Mouse (Mus musculus) heart, embryonic 12.5 days (tissue): ENCODE measurements around the gene Tln2. TPM values are rescaled to one million over a fixed set of nuclear protein-coding genes. Genes with fewer than 3 reads are reported as not detected.

Experiments used
- ATAC-seq: fragments of 200-750 bp; cut with Nextera tagmentation; 2 replicates; pipeline ENCODE4 v1.8.0; 2017; ENCODE audit warnings: moderate TSS enrichment, moderate library complexity; ENCODE audit not compliant: insufficient number of reproducible peaks, low FRiP score
- H3K27ac ChIP-seq: fragments of 300-500 bp; sonication (generic); 2 replicates; pipeline ENCODE4 v1.5.1; 2016; ENCODE audit warnings: mild to moderate bottlenecking, moderate library complexity; ENCODE audit not compliant: poor library complexity, severe bottlenecking
- H3K27me3 ChIP-seq: fragments of 300-500 bp; sonication (generic); replicated peaks from 2 replicates; pipeline ENCODE4 v1.6.1; 2016; ENCODE audit warnings: mild to moderate bottlenecking, moderate library complexity
- H3K36me3 ChIP-seq: fragments of 300-500 bp; sonication (generic); 2 replicates; pipeline ENCODE4 v1.6.1; 2016; ENCODE audit warnings: mild to moderate bottlenecking, moderate library complexity
- H3K4me1 ChIP-seq: fragments of 300-500 bp; sonication (generic); replicated peaks from 2 replicates; pipeline ENCODE4 v1.6.1; 2016; ENCODE audit warnings: mild to moderate bottlenecking
- H3K4me2 ChIP-seq: fragments of 300-500 bp; sonication (generic); 2 replicates; pipeline ENCODE4 v1.6.1; 2016; ENCODE audit warnings: mild to moderate bottlenecking, moderate library complexity
- H3K4me3 ChIP-seq: fragments of 300-500 bp; sonication (generic); 2 replicates; pipeline ENCODE4 v1.5.1; 2016; ENCODE audit warnings: mild to moderate bottlenecking
- H3K9ac ChIP-seq: fragments of 300-500 bp; sonication (generic); 2 replicates; pipeline ENCODE4 v1.6.1; 2016; ENCODE audit warnings: mild to moderate bottlenecking, moderate library complexity
- H3K9me3 ChIP-seq: fragments of 300-500 bp; sonication (generic); replicated peaks from 2 replicates; pipeline ENCODE4 v1.6.1; 2016; ENCODE audit warnings: mild to moderate bottlenecking, moderate library complexity
- WGBS: fragments of 180-500 bp; shearing (Covaris S2); methylation state at CpG from one replicate; pipeline ENCODE4 v1.1.7; 2016; 5-methylcytosine and 5-hydroxymethylcytosine counted together
- polyA plus RNA-seq: library from polyadenylated mRNA; unstranded; fragments of >200 nt; fragmentation: Nextera tagmentation; extraction: Ambion mirVana; gene quantifications from 2 replicates; pipeline ENCODE4 v1.2.1, GENCODE M21; 2016

Tln2 gene
- polyA plus RNA-seq, 1 experiment from 2014 or later: 57.3 TPM

DNA sequence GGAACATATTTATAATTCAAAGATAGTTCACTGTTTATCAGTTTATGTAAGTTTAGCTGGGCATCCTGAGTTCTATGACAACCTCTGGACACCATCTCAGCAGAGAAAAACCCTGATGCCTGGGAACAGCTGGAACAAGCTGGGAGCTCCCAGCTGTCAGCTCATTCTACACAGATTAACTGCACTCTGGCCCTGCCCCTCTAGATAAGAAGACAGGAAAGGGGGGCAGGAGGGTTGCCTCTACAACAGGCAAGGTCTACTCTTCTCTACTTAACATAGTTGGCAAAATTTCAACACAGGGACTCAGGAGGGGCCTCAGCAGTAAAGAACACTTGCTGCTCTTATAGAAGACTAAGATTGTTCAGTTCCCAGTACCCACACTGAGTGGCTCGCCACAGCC, 27.0 kb upstream of the Tln2 start:
- H3K4me3 ChIP-seq: no peak overlapping the region
- H3K4me2 ChIP-seq: peak overlapping the region; percentile 53
- H3K9ac ChIP-seq: no peak overlapping the region
- 44% methylated on average over 1 of the region's 1 CpGs for WGBS
- peaks cover 68% of the 10 kb centered on the region for H3K4me1 ChIP-seq
- H3K27me3 ChIP-seq: no peaks in the 10 kb centered on the region
- peak overlapping the region; percentile 78 for H3K27ac ChIP-seq
- H3K9me3 ChIP-seq: no peaks in the 10 kb centered on the region
- H3K36me3 ChIP-seq: no peaks in the 10 kb centered on the region
- ATAC-seq: peak; percentile 60

DNA sequence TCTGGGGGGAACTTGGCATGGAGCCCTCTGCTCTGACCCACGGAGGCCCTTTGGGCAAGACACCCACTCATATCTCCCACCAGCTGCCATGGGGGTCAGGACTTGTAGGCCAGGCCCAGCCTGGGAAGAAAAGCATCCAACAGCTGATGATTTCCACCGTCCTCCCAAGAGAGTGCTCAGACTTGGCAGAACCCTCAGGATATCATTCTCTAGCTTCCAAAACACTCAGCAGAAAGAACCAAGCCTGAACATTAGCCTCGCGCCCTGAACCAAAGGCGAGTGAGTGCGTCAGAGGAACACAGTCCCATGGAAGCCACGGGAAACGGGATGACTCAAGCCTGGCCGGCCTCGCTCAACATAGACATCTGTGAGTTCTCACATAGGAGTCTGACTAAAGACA, 25.4 kb upstream of the Tln2 start:
- Histone ChIP-seq H3K9me3 (no peaks in the 10 kb centered on the region), H3K4me3 (no peak overlapping the region), H3K27me3 (no peaks in the 10 kb centered on the region), H3K36me3 (no peaks in the 10 kb centered on the region), H3K4me1 (peaks cover 77% of the 10 kb centered on the region), H3K4me2 (no peak overlapping the region), H3K27ac (0 out of 2 replicates have a peak overlapping the region, but pooled peaks have one; percentile 3), H3K9ac (no peak overlapping the region)
- 75% methylated on average over 10 of the region's 10 CpGs for WGBS
- ATAC-seq: no peak

DNA sequence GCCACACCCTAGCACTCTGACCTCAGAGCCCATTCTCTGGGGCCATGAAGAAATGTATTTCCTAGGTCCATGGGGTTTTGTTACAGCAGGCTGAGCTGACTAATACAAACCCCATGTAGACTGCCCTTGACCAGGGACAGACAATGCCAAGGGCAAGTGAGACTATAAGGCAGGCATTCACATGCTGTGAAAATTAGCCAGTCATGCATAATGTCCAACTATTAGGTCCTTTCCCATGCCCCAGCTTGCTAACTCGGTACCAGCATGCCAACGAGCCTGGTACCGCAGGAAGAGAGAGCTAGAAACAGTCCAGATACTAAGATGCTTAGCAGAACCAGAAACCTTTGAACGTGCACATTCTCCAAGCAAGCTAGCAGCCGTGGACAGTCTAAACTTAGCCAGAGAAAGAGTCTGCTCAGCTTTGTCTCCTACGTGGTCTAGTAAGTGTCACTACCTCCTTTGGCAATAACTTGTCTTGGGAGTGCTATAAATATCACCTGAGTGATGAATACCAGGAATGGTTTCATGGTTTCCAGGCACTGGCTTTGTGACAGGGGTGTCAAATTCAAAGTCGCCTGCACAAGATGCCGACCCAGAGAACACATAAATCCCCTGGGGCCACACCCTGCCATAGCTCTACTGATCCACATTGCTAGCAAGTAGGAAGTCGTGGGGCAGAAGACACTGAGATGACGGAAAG, 22.2 kb upstream of the Tln2 start:
- WGBS: 48% methylated on average over 10 of the region's 10 CpGs
- peak; percentile 62; the same call in 1 of the 2 replicates for ATAC-seq
- 0 out of 2 replicates have a peak overlapping the region, but pooled peaks have one; percentile 19 for H3K9ac ChIP-seq
- no peaks in the 10 kb centered on the region for H3K9me3 ChIP-seq
- H3K4me3 ChIP-seq: no peak overlapping the region
- no peaks in the 10 kb centered on the region for H3K36me3 ChIP-seq
- H3K4me2 ChIP-seq: peak overlapping the region; percentile 36
- H3K4me1 ChIP-seq: peaks cover 63% of the 10 kb centered on the region
- no peaks in the 10 kb centered on the region for H3K27me3 ChIP-seq
- H3K27ac ChIP-seq: peak overlapping the region; percentile 99

DNA sequence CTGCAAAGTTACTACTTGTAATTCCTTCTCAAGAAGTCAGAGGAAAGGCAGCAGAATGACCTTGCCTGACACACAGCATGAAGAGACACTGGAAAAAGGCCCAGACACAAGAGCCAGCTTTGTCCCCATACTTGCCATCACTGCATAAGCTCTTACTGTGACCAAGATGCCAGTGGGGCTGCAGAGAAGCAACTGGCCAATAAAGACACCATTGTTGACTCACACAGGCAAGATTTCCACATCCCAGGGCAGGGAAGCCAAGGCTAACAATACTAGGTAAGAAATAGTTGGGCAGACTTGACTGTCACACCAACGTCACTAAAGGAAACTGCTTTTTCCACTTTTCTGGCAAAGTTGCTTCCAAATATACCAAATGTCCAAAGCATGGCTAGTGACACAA, 20.0 kb upstream of the Tln2 start:
- Histone ChIP-seq H3K36me3 (no peaks in the 10 kb centered on the region), H3K4me1 (peaks cover 62% of the 10 kb centered on the region), H3K9ac (no peak overlapping the region), H3K27ac (no peak overlapping the region), H3K4me2 (no peak overlapping the region), H3K9me3 (no peaks in the 10 kb centered on the region), H3K27me3 (no peaks in the 10 kb centered on the region), H3K4me3 (no peak overlapping the region)
- ATAC-seq: no peak
- 97% methylated on average over 1 of the region's 1 CpGs for WGBS

DNA sequence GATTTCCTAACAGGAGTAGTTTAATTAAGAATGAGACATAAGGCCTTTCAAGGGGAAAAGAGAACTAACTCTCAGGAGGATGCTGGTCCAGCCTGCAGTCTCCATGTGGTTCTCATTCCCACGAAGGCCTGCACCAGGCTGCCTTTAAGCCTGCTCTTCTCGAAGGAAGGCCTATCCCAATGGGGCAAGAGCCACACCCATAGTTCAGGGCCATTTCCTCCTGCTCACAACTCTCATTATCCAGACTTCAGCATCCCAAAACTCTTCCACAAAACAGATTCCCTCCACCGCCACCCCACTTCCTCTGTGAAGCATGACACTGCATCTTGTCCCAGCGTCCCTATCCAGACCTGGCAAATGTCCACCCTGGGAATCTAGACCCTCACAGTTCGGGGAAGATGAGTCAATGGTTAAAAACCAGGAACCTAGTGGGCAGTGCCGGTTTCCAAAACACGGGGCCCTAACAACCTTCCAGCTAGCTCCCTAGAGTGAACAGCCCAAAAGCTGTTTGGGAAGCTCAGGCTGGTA, 15.3 kb upstream of the Tln2 start:
- H3K9ac ChIP-seq: no peak overlapping the region
- no peak for ATAC-seq
- H3K4me2 ChIP-seq: no peak overlapping the region
- no peaks in the 10 kb centered on the region for H3K9me3 ChIP-seq
- no peak overlapping the region for H3K4me3 ChIP-seq
- H3K36me3 ChIP-seq: no peaks in the 10 kb centered on the region
- H3K27ac ChIP-seq: no peak overlapping the region
- H3K27me3 ChIP-seq: no peaks in the 10 kb centered on the region
- 71% methylated on average over 7 of the region's 7 CpGs for WGBS
- peaks cover 57% of the 10 kb centered on the region for H3K4me1 ChIP-seq

DNA sequence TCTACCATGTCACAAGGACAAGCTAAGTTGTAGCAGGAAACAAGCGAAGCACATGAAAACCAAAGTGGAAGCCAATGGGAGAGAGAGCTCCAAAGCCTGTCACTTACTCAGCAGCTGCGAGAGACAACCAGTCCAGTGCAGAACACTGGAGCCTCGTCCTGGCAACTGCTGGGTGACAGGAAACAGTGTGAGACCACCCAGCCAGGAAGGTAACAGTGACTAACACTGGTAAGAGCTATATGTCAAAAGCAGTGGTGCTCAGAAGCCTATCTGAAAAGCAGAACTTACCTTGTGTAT, 14.1 kb upstream of the Tln2 start:
- 34% methylated on average over 3 of the region's 3 CpGs for WGBS
- no peak for ATAC-seq
- no peaks in the 10 kb centered on the region for H3K9me3 ChIP-seq
- 0 out of 2 replicates have a peak overlapping the region, but pooled peaks have one; percentile 50 for H3K9ac ChIP-seq
- H3K4me2 ChIP-seq: no peak overlapping the region
- no peak overlapping the region for H3K4me3 ChIP-seq
- no peaks in the 10 kb centered on the region for H3K36me3 ChIP-seq
- peak overlapping the region; percentile 46 for H3K27ac ChIP-seq
- H3K4me1 ChIP-seq: peaks cover 51% of the 10 kb centered on the region
- no peaks in the 10 kb centered on the region for H3K27me3 ChIP-seq

DNA sequence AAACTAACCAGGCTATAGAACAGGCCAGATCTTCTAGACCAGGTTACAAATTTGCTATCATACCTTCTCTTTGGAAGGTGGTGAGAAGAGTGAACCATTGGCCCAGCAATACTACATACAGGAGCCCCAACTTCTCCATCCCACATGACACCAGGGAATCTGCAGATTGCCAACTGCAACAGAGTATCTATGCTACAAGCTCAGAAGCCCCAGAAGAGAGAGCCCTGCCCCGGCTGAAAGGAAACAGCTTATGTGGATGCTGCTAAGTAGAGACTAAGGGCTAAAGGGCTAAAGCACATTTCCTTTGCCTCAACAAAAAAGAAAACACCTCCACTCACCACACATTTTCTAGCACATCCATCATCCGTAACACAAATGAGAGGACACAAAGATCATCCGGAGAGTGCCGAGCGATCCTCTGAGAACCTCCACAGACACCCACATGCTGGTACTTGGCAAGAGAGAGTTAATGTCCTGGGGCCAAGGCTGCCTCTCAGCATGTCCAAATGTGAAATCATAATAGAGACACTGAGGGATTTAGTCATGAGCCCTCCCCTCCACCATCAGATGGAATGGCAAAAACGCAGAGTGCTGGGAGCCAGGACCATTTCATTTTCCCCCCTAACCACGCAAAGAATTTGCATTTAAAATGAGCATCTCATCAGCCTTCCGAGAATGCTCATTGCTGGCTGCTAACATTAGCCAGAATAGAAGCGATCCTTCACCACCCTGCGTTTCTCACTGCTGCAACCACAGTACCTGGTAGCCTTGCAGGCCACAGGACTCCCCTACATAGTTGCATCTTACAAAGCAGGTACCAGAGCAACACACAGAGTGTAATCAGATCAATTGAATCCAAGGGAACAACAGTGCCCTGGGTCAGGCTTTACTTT, 13.5 kb upstream of the Tln2 start:
- Histone ChIP-seq H3K9me3 (no peaks in the 10 kb centered on the region), H3K9ac (0 out of 2 replicates have a peak overlapping the region, but pooled peaks have one; percentile 50), H3K4me3 (no peak overlapping the region), H3K27me3 (no peaks in the 10 kb centered on the region), H3K4me1 (peaks cover 51% of the 10 kb centered on the region), H3K27ac (peak overlapping the region; percentile 46), H3K36me3 (no peaks in the 10 kb centered on the region), H3K4me2 (peak overlapping the region; percentile 20; the same call in 1 of the 2 replicates)
- WGBS: 54% methylated on average over 10 of the region's 10 CpGs
- no peak for ATAC-seq

DNA sequence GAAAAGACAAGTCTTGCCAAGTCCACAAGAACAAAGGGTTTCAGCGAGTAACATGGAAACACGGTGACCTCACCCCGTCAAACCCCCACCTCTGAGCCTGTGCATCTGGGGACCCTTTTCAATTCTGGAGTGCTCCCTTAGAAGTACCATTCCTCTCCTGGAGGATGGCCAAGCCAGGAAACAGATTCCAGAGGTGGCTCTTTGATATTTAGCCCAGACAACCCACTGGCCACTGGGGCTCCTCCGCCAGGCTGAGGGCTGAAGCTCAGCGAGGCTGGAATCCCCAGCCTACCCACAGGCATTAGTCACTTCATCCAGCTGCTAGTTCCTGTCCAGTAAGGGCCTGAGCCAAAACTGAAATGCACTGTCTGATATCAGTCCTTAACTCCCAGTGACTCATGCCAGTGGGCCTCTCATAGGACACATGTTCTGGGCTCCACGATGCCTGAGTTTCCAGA, 6.3 kb upstream of the Tln2 start:
- peak; percentile 84 for ATAC-seq
- H3K27ac ChIP-seq: peak overlapping the region; percentile 76
- H3K9me3 ChIP-seq: no peaks in the 10 kb centered on the region
- no peaks in the 10 kb centered on the region for H3K36me3 ChIP-seq
- no peaks in the 10 kb centered on the region for H3K27me3 ChIP-seq
- H3K4me1 ChIP-seq: peaks cover 30% of the 10 kb centered on the region
- WGBS: 36% methylated on average over 6 of the region's 6 CpGs
- no peak overlapping the region for H3K4me3 ChIP-seq
- no peak overlapping the region for H3K9ac ChIP-seq
- H3K4me2 ChIP-seq: no peak overlapping the region

DNA sequence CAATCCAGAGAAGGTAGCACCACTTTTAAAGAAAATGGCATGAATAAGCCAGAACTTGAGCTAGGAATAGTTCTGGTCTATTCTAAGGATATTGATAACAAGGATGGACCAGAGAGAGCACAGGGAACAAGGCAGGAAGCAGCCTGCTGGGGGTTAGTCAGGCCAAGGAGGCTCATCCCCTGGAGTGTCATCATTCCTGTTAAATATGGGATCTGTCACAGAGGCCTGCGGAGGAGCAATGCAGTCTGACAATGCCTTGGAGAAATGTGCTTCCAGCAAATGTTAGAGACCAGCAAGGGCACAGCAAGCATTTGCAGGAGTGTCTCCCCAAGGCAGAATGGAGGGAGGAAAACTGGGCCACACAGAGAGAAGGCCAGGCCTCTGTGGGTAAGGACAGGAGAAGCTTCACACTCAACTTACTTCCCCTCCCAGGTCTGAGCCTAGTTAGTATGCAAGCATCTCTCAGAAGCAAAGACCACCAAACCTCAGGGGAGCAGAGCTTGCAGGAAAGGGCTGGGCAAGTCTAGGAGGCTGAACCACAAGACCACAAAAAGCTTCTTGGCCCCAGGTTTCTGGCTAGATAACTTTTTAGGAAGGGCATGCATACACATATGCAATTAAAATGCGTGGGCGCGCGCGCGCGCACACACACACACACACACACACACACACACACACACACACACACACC, 9.5 kb downstream of the Tln2 start:
- H3K27ac ChIP-seq: peak overlapping the region; percentile 14; the same call in 1 of the 2 replicates
- H3K4me1 ChIP-seq: peaks cover 35% of the 10 kb centered on the region
- H3K9me3 ChIP-seq: peaks cover 7% of the 10 kb centered on the region
- no peak overlapping the region for H3K4me3 ChIP-seq
- H3K36me3 ChIP-seq: peaks cover 9% of the 10 kb centered on the region
- H3K4me2 ChIP-seq: no peak overlapping the region
- 93% methylated on average over 8 of the region's 8 CpGs for WGBS
- H3K9ac ChIP-seq: no peak overlapping the region
- no peaks in the 10 kb centered on the region for H3K27me3 ChIP-seq
- ATAC-seq: no peak

DNA sequence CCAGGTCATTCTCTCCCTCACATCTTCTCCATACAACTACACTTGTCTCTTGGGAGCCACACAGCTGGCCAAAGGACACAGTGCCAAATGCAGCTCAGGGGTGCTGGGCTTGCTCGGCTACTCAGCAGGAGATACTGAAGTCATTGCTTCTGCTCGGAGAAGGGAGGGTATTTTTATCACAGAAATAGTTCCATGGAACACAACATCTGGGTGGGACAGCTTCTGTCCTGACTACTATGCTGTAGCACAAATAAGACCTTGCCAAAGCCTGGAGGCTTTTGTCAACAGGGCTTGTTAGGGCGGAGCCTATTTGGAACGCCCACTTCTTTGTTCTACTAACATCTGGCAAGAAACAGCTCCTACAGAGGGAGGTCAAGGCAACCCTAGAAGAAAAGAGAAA, 10.2 kb downstream of the Tln2 start:
- Histone ChIP-seq H3K4me2 (no peak overlapping the region), H3K36me3 (peaks cover 9% of the 10 kb centered on the region), H3K4me1 (peaks cover 40% of the 10 kb centered on the region), H3K9ac (no peak overlapping the region), H3K27ac (0 out of 2 replicates have a peak overlapping the region, but pooled peaks have one; percentile 14), H3K9me3 (peaks cover 7% of the 10 kb centered on the region), H3K27me3 (no peaks in the 10 kb centered on the region), H3K4me3 (no peak overlapping the region)
- ATAC-seq: 0 out of 2 replicates have a peak, but pooled peaks have one; percentile 25
- 32% methylated on average over 4 of the region's 4 CpGs for WGBS
